Mouse (Mus musculus): ENCODE measurements around the gene Cdrt4.

GRCm38 (mm10) chr11:62957626-62958180 is 6.7 kb downstream of the Cdrt4 start:
- TF ChIP-seq POLR2A (IDR thresholded peaks at IDR 0.05; ENCODE audit: extremely low read depth, insufficient read depth, low read length) (no peak), CTCF (IDR thresholded peaks at IDR 0.05; ENCODE audit: low read depth, low read length) (no peak)
